Mouse (Mus musculus): Measurements from ENCODE around the gene Tmem178. TPM values are rescaled to one million over a fixed set of nuclear protein-coding genes. Genes with fewer than 3 reads are reported as not detected.

Gene Tmem178
- polyA plus RNA-seq, 1 experiment = not detected

DNA sequence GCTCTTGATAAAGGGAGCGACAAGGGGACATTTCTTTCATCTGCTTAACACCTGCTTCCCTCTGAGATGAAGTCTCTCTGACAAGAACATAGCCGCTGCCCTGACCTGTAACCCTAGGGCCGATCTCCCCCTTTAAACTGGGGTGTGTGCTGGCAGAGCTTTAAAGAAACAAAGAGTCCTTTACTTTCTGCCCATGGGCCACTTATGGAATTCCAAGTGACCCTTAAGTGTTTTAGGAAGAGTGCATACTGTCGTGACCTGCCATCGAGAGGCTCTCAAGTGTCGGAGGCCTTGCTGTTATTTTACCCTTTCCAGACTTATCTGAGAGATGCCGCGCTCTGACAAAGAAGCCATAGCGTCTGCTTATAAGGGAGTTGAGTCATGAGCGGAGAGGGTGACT is 35.7 kb downstream of the Tmem178 start:
- no peaks in the 10 kb centered on the region for H3K9me3 ChIP-seq (ENCODE audit: control insufficient read depth, low read length)
- no peaks in the 10 kb centered on the region for H3K27me3 ChIP-seq (ENCODE audit: control insufficient read depth)
- no peaks in the 10 kb centered on the region for H3K4me1 ChIP-seq (ENCODE audit: control insufficient read depth)
- TF ChIP-seq GATA1 (IDR thresholded peaks at IDR 0.05; ENCODE audit: low read length) (no peak), TAL1 (IDR thresholded peaks at IDR 0.05; ENCODE audit: low read length) (no peak)
- H3K4me3 ChIP-seq (replicated peaks) = no peak overlapping the region
- H3K36me3 ChIP-seq (ENCODE audit: control insufficient read depth) = no peaks in the 10 kb centered on the region

GRCm38 (mm10) chr17:80981721-80982411 is 37.4 kb downstream of the Tmem178 start:
- Histone ChIP-seq H3K4me3 (replicated peaks) (no peak overlapping the region), H3K4me1 (ENCODE audit: control insufficient read depth) (no peaks in the 10 kb centered on the region), H3K9me3 (ENCODE audit: control insufficient read depth, low read length) (no peaks in the 10 kb centered on the region), H3K27me3 (ENCODE audit: control insufficient read depth) (no peaks in the 10 kb centered on the region), H3K36me3 (ENCODE audit: control insufficient read depth) (no peaks in the 10 kb centered on the region)
- no peak for TF ChIP-seq TAL1 (IDR thresholded peaks at IDR 0.05; ENCODE audit: low read length)
- no peak for TF ChIP-seq GATA1 (IDR thresholded peaks at IDR 0.05; ENCODE audit: low read length)

DNA sequence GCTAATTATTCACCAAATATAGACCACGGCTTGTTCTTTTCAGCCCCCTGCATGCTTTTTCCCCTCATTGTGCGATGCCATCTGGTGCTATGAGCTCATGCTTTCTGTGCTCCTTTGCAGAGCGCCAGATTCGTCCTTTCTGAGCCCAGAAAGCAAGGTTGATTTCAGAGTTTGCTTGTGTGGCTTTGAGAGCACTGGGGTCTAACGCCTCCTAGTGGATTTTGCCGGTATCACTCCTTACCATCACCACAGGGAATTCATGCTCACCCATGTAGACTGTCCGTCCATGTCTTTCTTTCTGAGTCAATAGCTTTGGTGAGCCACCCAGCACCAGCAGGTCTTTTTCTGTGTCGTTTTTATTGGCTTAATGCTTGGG is 38.0 kb downstream of the Tmem178 start:
- Histone ChIP-seq H3K4me1 (ENCODE audit: control insufficient read depth) (no peaks in the 10 kb centered on the region), H3K9me3 (ENCODE audit: control insufficient read depth, low read length) (no peaks in the 10 kb centered on the region), H3K27me3 (ENCODE audit: control insufficient read depth) (no peaks in the 10 kb centered on the region), H3K4me3 (replicated peaks) (no peak overlapping the region), H3K36me3 (ENCODE audit: control insufficient read depth) (no peaks in the 10 kb centered on the region)
- TF ChIP-seq TAL1 (IDR thresholded peaks at IDR 0.05; ENCODE audit: low read length) = no peak
- TF ChIP-seq GATA1 (IDR thresholded peaks at IDR 0.05; ENCODE audit: low read length) = no peak

GRCm38 (mm10) chr17:80982976-80983375 is 38.5 kb downstream of the Tmem178 start:
- H3K4me3 ChIP-seq (replicated peaks) = no peak overlapping the region
- H3K36me3 ChIP-seq (ENCODE audit: control insufficient read depth) = no peaks in the 10 kb centered on the region
- no peaks in the 10 kb centered on the region for H3K27me3 ChIP-seq (ENCODE audit: control insufficient read depth)
- no peaks in the 10 kb centered on the region for H3K4me1 ChIP-seq (ENCODE audit: control insufficient read depth)
- TF ChIP-seq TAL1 (IDR thresholded peaks at IDR 0.05; ENCODE audit: low read length) (no peak), GATA1 (IDR thresholded peaks at IDR 0.05; ENCODE audit: low read length) (no peak)
- no peaks in the 10 kb centered on the region for H3K9me3 ChIP-seq (ENCODE audit: control insufficient read depth, low read length)

DNA sequence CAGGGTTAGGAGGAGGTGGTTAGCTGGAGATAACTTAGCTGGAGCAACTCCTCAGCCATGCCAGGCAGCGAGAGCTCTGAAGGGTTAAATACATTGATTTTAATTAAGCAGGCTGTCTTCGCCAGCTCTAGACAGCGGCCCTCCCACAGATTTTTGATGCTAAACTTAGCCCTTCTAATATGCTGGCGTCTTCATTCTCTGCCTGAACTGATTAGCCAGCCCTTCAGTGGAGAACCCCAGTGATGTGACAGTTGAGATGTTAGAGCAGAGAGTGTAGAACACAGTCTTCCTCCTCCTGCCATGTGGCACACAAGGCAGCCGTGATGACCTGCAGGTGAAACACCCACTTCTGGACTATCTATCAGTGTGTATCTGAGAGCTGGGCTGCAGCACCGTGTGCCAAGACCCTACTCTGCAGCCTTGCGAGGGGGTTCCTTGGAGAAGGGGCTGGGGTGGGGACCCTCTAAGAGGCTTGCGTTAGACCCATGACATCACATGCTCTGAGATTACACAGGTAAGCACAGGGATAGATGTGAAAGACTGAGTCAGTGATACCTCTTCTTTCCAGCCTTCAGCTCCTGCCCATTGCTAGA is 47.2 kb downstream of the Tmem178 start:
- no peaks in the 10 kb centered on the region for H3K36me3 ChIP-seq (ENCODE audit: control insufficient read depth)
- no peak overlapping the region for H3K4me3 ChIP-seq (replicated peaks)
- TF ChIP-seq TAL1 (IDR thresholded peaks at IDR 0.05; ENCODE audit: low read length) (no peak), GATA1 (IDR thresholded peaks at IDR 0.05; ENCODE audit: low read length) (no peak)
- H3K9me3 ChIP-seq (ENCODE audit: control insufficient read depth, low read length) = no peaks in the 10 kb centered on the region
- H3K27me3 ChIP-seq (ENCODE audit: control insufficient read depth) = no peaks in the 10 kb centered on the region
- no peaks in the 10 kb centered on the region for H3K4me1 ChIP-seq (ENCODE audit: control insufficient read depth)

DNA sequence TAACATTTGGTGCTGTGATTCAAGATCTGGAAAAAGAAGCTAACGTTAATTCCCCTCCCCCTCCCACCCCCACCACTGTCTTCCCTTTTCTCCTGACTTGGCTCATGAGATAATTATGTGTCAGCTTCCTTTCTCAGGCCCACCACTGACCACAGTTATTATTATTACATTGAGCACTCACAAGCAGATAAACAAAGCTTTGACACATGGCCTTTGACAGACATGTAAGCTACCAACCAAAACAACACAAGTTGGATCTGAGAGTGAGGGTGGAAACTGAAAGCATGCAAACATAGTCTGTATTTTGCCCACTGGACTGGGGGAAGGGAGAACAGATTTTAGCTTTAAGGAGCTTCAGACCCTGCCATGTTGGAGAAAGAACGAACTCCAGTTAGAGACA is 52.8 kb downstream of the Tmem178 start:
- TF ChIP-seq GATA1 (IDR thresholded peaks at IDR 0.05; ENCODE audit: low read length) = no peak
- TF ChIP-seq TAL1 (IDR thresholded peaks at IDR 0.05; ENCODE audit: low read length) = no peak
- H3K4me3 ChIP-seq (replicated peaks) = no peak overlapping the region

GRCm38 (mm10) chr17:80998958-80999357 is 54.5 kb downstream of the Tmem178 start:
- H3K9me3 ChIP-seq (ENCODE audit: control insufficient read depth, low read length) = no peaks in the 10 kb centered on the region
- TF ChIP-seq TAL1 (IDR thresholded peaks at IDR 0.05; ENCODE audit: low read length) = no peak
- H3K27me3 ChIP-seq (ENCODE audit: control insufficient read depth) = no peaks in the 10 kb centered on the region

More for the DNA sequence above, 52.8 kb downstream of the Tmem178 start:
- Histone ChIP-seq H3K27me3 (ENCODE audit: control insufficient read depth) (no peaks in the 10 kb centered on the region), H3K9me3 (ENCODE audit: control insufficient read depth, low read length) (no peaks in the 10 kb centered on the region), H3K4me1 (ENCODE audit: control insufficient read depth) (no peaks in the 10 kb centered on the region), H3K36me3 (ENCODE audit: control insufficient read depth) (no peaks in the 10 kb centered on the region)

DNA sequence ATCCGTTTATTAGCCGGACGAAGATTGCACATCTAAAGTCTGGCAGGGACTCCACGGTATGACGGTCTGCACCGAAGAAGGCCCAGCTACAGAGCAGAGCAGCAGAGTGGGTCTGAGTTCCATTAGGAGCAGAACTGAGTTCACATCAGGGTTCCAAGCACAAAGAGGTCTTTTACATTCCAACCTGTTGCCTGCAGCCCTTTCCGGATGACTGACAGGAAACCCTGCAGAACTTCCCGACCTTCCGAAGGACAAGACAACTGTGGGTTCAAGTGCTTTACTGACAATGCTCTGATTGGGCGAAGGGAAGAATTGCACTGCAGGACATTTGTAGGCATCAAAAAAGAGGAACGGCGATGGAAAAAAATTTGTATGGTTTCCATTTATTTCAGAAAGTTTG is 56.6 kb downstream of the Tmem178 start:
- Histone ChIP-seq H3K27me3 (ENCODE audit: control insufficient read depth) (no peaks in the 10 kb centered on the region), H3K4me1 (ENCODE audit: control insufficient read depth) (no peaks in the 10 kb centered on the region), H3K36me3 (ENCODE audit: control insufficient read depth) (no peaks in the 10 kb centered on the region), H3K4me3 (replicated peaks) (no peak overlapping the region), H3K9me3 (ENCODE audit: control insufficient read depth, low read length) (no peaks in the 10 kb centered on the region)
- TF ChIP-seq GATA1 (IDR thresholded peaks at IDR 0.05; ENCODE audit: low read length) (no peak), TAL1 (IDR thresholded peaks at IDR 0.05; ENCODE audit: low read length) (no peak)

More at GRCm38 (mm10) chr17:80998958-80999357, 54.5 kb downstream of the Tmem178 start:
- Histone ChIP-seq H3K4me1 (ENCODE audit: control insufficient read depth) (no peaks in the 10 kb centered on the region), H3K4me3 (replicated peaks) (no peak overlapping the region), H3K36me3 (ENCODE audit: control insufficient read depth) (no peaks in the 10 kb centered on the region)

GRCm38 (mm10) chr17:81001647-81002046 is 57.2 kb downstream of the Tmem178 start:
- Histone ChIP-seq H3K27me3 (ENCODE audit: control insufficient read depth) (no peaks in the 10 kb centered on the region), H3K9me3 (ENCODE audit: control insufficient read depth, low read length) (no peaks in the 10 kb centered on the region), H3K4me1 (ENCODE audit: control insufficient read depth) (no peaks in the 10 kb centered on the region), H3K4me3 (replicated peaks) (no peak overlapping the region), H3K36me3 (ENCODE audit: control insufficient read depth) (no peaks in the 10 kb centered on the region)
- TF ChIP-seq GATA1 (IDR thresholded peaks at IDR 0.05; ENCODE audit: low read length) = no peak
- no peak for TF ChIP-seq TAL1 (IDR thresholded peaks at IDR 0.05; ENCODE audit: low read length)
